In the genomic region with DNA sequence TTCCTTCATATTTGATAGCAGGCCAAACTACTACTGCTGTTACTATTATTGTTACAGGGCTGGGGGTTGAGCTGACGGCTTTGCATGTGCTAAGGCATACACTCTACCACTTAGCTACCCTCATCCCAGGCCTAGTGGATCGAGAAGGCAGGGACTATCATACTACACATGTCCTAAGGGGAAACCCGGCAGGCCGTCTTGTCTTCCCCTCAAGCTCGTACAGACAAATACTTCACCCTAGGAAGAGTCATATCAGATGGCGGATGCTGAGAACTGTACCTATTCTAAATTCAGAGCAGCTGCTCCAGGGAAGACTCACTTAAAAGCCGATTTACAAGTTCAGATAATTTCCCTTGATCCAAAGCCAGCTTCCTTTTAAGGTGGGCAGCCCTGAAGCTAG, we compare ENCODE assay signal across 9 mouse cellular contexts. TPM values are rescaled to one million over a fixed set of nuclear protein-coding genes. Genes with fewer than 3 reads are reported as not detected.
DNase-seq lines count a peak whose midpoint lies in the region; ATAC-seq and TF ChIP-seq lines count a peak whose summit lies in the region.
"Had no signal": no experiment of that assay in that cellular context is flagged by ENCODE, and none has a peak within 500 bp of the region (broad histone marks: within the 10 kb centered on the region; RNA-seq: fewer than 3 reads in every experiment).

No protein-coding gene starts in this region.

- H3K36me3 ChIP-seq in heart, embryonic 13.5 days: no peaks in the 10 kb centered on the region
- H3K36me3 ChIP-seq in neural tube, embryonic 12.5 days: no peaks in the 10 kb centered on the region
- no peaks in the 10 kb centered on the region for H3K36me3 ChIP-seq in limb, embryonic 12.5 days
- no peaks in the 10 kb centered on the region for H3K36me3 ChIP-seq in stomach, postnatal 0 days (ENCODE audit: control insufficient read depth, insufficient read depth, low read length)
- H3K36me3 ChIP-seq: liver, embryonic 13.5 days had no signal

- H3K4me2 ChIP-seq in heart, embryonic 13.5 days: peak overlapping the region; percentile 52
- H3K4me2 ChIP-seq in neural tube, embryonic 12.5 days (replicated peaks): 0 out of 2 replicates have a peak overlapping the region, but pooled peaks have one; percentile 38
- peak overlapping the region; percentile 41 for H3K4me2 ChIP-seq in limb, embryonic 12.5 days
- 0 out of 2 replicates have a peak overlapping the region, but pooled peaks have one; percentile 15 for H3K4me2 ChIP-seq in stomach, postnatal 0 days (replicated peaks; ENCODE audit: low read depth)
- H3K4me2 ChIP-seq: liver, embryonic 13.5 days had no signal

- H3K27ac ChIP-seq in heart, embryonic 13.5 days (replicated peaks): peak overlapping the region; percentile 64
- no peak overlapping the region for H3K27ac ChIP-seq in neural tube, embryonic 12.5 days
- H3K27ac ChIP-seq in limb, embryonic 12.5 days: peak overlapping the region; percentile 50; the same call in 1 of the 2 replicates
- no peak overlapping the region for H3K27ac ChIP-seq in stomach, postnatal 0 days (replicated peaks)
- H3K27ac ChIP-seq: liver, embryonic 13.5 days had no signal

- H3K9me3 ChIP-seq in heart, embryonic 13.5 days: no peaks in the 10 kb centered on the region
- H3K9me3 ChIP-seq in neural tube, embryonic 12.5 days: no peaks in the 10 kb centered on the region
- no peaks in the 10 kb centered on the region for H3K9me3 ChIP-seq in limb, embryonic 12.5 days
- no peaks in the 10 kb centered on the region for H3K9me3 ChIP-seq in stomach, postnatal 0 days (ENCODE audit: control insufficient read depth, low read length)
- H3K9me3 ChIP-seq: liver, embryonic 13.5 days had no signal

- no peak overlapping the region for H3K4me3 ChIP-seq in heart, embryonic 13.5 days
- H3K4me3 ChIP-seq in neural tube, embryonic 12.5 days: no peak overlapping the region
- no peak overlapping the region for H3K4me3 ChIP-seq in limb, embryonic 12.5 days (replicated peaks)
- no peak overlapping the region for H3K4me3 ChIP-seq in stomach, postnatal 0 days (ENCODE audit: low read depth, low read length)
- H3K4me3 ChIP-seq: liver, embryonic 13.5 days had no signal

- peak overlapping the region; percentile 45; the same call in 1 of the 2 replicates for H3K9ac ChIP-seq in heart, embryonic 13.5 days
- H3K9ac ChIP-seq in neural tube, embryonic 12.5 days: no peak overlapping the region
- H3K9ac ChIP-seq in limb, embryonic 12.5 days (replicated peaks): no peak overlapping the region
- H3K9ac ChIP-seq in stomach, postnatal 0 days (ENCODE audit: low read length): no peak overlapping the region
- H3K9ac ChIP-seq: liver, embryonic 13.5 days had no signal

- ATAC-seq in heart, embryonic 13.5 days (ENCODE audit: extremely low read depth, insufficient number of reproducible peaks, low FRiP score, low TSS enrichment): no peak
- no peak for ATAC-seq in neural tube, embryonic 12.5 days (ENCODE audit: low FRiP score, low read depth)
- no peak for ATAC-seq in limb, embryonic 12.5 days (ENCODE audit: insufficient number of reproducible peaks, insufficient read depth, low FRiP score, low TSS enrichment, low read depth)
- ATAC-seq in stomach, postnatal 0 days (ENCODE audit: low FRiP score, low TSS enrichment): no peak

- peaks cover 37% of the 10 kb centered on the region for H3K4me1 ChIP-seq in heart, embryonic 13.5 days
- H3K4me1 ChIP-seq in neural tube, embryonic 12.5 days: peaks cover 22% of the 10 kb centered on the region
- peaks cover 21% of the 10 kb centered on the region for H3K4me1 ChIP-seq in limb, embryonic 12.5 days (replicated peaks)
- no peaks in the 10 kb centered on the region for H3K4me1 ChIP-seq in stomach, postnatal 0 days (replicated peaks; ENCODE audit: control insufficient read depth, insufficient read depth)
- H3K4me1 ChIP-seq: liver, embryonic 13.5 days had no signal

- TF ChIP-seq EP300 in stomach, postnatal 0 days (optimal IDR thresholded peaks at IDR 0.05): no peak

- TF ChIP-seq CTCF in stomach, postnatal 0 days (IDR thresholded peaks at IDR 0.05; ENCODE audit: low read depth): no peak

- 40% methylated on average over 7 of the region's 7 CpGs for WGBS in heart, embryonic 13.5 days
- 76% methylated on average over 7 of the region's 7 CpGs for WGBS in neural tube, embryonic 12.5 days
- 63% methylated on average over 7 of the region's 7 CpGs for WGBS in limb, embryonic 12.5 days
- 51% methylated on average over 7 of the region's 7 CpGs for WGBS in stomach, postnatal 0 days

- no peak for DNase-seq in heart, postnatal 25 days (ENCODE audit: low spot score)
- no peak for DNase-seq in neural tube, embryonic 10.5 days (ENCODE audit: extremely low spot score, low spot score)
- DNase-seq in stomach, postnatal 0 days (ENCODE audit: low spot score): no peak
- no peak for DNase-seq in adrenal gland, postnatal 36 days
- no peak for DNase-seq in thymus, postnatal 4 days
- DNase-seq: liver, embryonic 13.5 days had no signal

- intact Hi-C loops in heart, postnatal 25 days (cut with DNase I): no loop called here

- H3K27me3 ChIP-seq in heart, embryonic 13.5 days (replicated peaks): peaks cover 16% of the 10 kb centered on the region; the same call in 1 of the 2 replicates
- H3K27me3 ChIP-seq in neural tube, embryonic 12.5 days (replicated peaks): no peaks in the 10 kb centered on the region; the same call in 1 of the 2 replicates
- H3K27me3 ChIP-seq in limb, embryonic 12.5 days: peaks cover 15% of the 10 kb centered on the region; the same call in 1 of the 2 replicates
- no peaks in the 10 kb centered on the region for H3K27me3 ChIP-seq in stomach, postnatal 0 days (ENCODE audit: control insufficient read depth, insufficient read depth, low read length)

RNA-seq across cellular contexts. Expression of a gene that starts 40.8 kb away (rescaled TPM):
- 5.8 and 7.2 TPM in 2 replicates for polyA plus RNA-seq in heart, embryonic 13.5 days (2015; fragmentation: Nextera tagmentation; extraction: Ambion mirVana)
- 10 to 100 TPM; 35.1 to 36.0 TPM for total RNA-seq in heart, postnatal 25 days (2021)
- 3.4 and 4.2 TPM in 2 replicates for polyA plus RNA-seq in neural tube, embryonic 12.5 days (2016; fragmentation: Nextera tagmentation; extraction: Ambion mirVana)
- polyA plus RNA-seq in limb, embryonic 12.5 days (2016; fragmentation: Nextera tagmentation; extraction: Ambion mirVana): 2.5 and 2.7 TPM in 2 replicates
- polyA plus RNA-seq in stomach, postnatal 0 days (2015; fragmentation: Nextera tagmentation; extraction: Ambion mirVana): 7.0 TPM in 2 replicates
- 10 to 100 TPM; 36.1 to 52.4 TPM for total RNA-seq in adrenal gland, postnatal 36 days (2021)

Comparison
In these comparisons a context has a peak if more than half of its experiments do, and no peak if none do; other contexts are left out.
1. H3K27ac ChIP-seq: peak in heart, embryonic 13.5 days (single experiment) and limb, embryonic 12.5 days (single experiment); none in neural tube, embryonic 12.5 days (single experiment) and stomach, postnatal 0 days (single experiment).
2. Peak in every context shown above with its lines, with median percentiles within 50 percentile points of each other: H3K4me2 ChIP-seq.